Mouse (Mus musculus) right cerebral cortex, postnatal 36 days (tissue): ENCODE measurements around the gene Col4a6.

Experiments
- DNase-seq, 2 experiments: peaks; one replicate each; pipeline ENCODE4 v3.0.0; 2022; ENCODE audit warnings: low spot score in 2 of 2, mixed read lengths in 1 of 2

Col4a6 gene

DNA sequence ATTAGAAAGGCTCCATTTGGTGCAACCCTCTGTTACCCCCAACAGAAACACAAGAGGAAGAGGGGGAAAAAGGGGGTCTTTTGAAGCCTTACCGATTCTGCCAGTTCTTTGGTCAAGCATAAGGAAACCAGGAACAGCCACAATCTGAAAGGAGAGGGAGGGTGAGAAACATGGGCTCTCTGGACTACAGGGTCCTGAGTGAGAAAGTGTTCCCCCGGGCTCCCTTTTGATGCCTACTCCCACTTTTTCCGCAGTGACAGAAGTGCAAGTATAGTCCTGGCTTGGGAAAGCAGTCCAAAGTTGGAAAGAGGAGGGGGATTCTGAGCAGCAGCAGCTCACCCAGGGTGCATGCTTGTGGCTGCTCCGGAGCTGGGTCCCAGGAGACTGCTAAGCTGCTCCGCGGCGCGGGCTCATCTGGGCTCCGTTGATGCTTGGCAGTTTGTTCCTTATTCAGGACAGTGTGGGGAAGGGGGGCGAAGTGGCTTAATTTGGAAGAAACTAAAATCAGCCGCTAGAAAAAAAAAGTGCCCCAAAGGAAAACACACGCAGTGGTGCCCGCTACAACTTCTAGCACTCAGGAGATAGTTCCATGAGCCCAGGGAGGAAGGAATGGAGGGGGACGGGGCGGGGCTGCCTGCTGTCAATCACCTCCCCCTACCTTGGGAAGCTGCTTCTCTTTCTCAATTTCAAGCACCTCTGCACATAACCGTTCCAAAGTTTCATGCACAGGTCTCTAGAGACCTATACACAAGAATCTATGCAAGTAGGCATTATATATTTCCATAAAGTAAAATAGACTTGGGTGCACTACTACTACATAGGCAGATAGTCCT, at the start of gene Col4a6:
TSS of gene Col4a6 (minus strand) at position 607 of the 833 bp plus-strand sequence.
- DNase-seq: no peak

GRCm38 (mm10) chrX:141503125-141503524, 29.2 kb upstream of the Col4a6 start:
- DNase-seq: no peak

GRCm38 (mm10) chrX:141494545-141494944, 20.7 kb upstream of the Col4a6 start:
- no peak for DNase-seq

GRCm38 (mm10) chrX:141475566-141476327, 1.9 kb upstream of the Col4a6 start:
- DNase-seq: no peak

DNA sequence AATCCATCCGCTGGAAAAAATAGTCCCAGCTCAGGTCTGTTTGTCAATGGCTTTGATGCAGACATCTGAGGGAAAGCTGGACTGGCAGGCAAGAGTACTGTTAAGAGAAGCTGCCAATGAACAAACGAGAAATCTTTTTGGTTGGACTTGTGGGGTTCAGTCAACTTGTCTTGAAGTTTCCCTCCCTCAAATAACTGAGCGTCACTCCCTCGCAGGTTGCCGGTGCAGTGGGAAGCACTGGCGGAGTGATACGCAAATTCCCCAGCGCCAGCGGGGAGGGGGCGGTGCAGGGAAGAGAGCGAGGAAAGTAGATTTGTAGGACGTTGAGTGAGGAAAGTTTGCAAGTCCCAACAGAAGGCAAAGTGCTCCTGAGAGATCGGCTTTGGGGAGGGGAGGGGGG, 1.2 kb upstream of the Col4a6 start, which contains the start of gene Col4a5:
TSS of gene Col4a5 (plus strand) at position 276 of the 400 bp plus-strand sequence.
- no peak for DNase-seq

DNA sequence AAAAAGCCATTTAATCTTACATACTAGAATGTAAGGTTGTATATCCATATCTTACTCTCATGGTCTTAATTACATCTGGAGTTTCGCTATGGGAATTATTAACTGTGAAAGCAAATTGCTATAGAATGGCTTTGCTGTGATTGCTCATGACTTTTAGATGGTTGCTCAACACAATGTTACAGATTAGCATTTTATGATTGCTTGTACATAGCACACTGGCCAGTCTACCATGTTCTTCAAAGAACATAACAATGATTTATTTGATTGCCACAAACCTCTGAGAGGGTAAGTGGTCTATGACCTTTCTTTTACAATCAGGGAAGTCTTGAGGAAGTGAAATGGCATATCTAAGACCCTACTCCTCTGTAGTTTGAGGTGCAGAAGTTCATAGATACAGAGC, 25.9 kb downstream of the Col4a6 start:
- no peak for DNase-seq

DNA sequence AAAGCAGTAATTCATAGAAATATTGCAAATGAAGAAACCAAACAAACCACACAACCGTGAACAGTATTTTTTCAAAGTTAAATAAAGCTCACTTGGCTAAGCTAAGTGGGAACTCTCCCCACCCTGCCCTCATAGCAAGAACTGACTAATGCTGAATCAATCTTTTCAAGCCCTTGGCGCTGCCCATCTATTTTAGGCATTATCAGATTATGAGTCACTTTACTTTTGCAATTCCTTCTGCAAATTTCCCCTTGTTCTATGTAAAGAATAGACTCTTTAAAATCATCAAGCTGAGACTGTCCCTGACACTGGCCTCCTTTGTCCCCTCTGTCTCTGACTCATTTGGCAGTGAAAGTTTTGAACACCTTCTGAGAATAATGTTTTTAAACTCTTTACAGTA, 34.5 kb downstream of the Col4a6 start:
- no peak for DNase-seq

DNA sequence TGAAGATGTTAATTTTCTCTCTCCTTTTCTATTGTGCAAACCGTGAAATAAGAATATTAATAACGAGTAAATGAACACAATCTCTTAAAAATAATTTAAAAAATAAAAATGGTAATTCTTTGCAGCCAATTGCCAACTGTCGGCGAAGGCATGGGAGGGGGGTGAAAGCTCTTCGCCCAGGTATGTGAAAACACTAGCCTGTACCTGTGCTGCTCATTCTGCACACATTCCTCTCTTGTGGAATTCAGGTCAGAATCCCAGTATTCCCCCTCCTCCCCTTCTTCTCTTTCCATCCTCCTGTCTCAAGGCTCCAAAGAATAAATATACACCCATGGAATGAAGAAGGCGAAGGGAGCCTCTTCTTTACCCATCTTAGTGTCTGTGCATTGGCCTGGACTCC, 37.1 kb downstream of the Col4a6 start:
- DNase-seq: no peak

DNA sequence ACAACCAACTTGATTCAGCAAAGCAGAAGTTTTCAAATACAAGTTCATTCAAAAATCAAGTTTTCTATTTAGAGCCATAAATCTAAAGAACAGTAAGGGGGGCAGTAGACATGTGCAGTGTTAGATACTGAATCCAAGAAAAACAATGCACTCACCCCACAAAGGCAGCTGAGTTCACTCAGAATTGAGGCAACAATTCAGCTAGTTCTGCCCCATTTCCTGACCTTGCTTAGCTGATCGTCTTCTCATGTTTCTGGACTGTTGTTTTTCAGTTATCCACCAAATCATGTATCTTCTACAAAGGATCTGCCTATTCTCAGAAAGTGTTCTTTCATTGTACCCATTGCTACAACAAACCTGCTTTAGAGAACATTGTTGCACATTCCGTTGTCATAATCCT, 58.6 kb downstream of the Col4a6 start:
- no peak for DNase-seq

DNA sequence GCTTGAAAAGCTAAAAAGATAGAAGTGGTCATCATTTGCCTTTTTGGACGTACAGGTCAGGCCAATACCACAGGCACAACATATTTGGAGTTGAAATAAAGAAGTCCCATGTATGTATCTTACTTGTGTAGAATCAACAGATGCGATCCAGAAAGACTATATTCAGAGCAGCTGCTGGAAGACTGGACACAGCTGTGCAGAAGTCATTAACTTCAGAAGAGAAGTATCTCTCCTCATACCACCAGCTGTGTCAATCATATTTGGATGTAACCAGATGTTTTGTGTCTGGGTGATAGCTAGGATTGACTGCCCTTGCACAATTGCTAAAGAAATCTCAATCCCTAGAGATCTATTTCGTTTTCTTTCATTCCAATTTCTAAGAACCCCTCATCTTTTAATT, 77.6 kb downstream of the Col4a6 start:
- DNase-seq: no peak

- DNase-seq: no peak
Measured at GRCm38 (mm10) chrX:141385399-141386105, 88.3 kb downstream of the Col4a6 start.

GRCm38 (mm10) chrX:141384632-141385031, 89.2 kb downstream of the Col4a6 start:
- DNase-seq: no peak

- no peak for DNase-seq
Measured at GRCm38 (mm10) chrX:141370276-141370675, 103.6 kb downstream of the Col4a6 start.

DNA sequence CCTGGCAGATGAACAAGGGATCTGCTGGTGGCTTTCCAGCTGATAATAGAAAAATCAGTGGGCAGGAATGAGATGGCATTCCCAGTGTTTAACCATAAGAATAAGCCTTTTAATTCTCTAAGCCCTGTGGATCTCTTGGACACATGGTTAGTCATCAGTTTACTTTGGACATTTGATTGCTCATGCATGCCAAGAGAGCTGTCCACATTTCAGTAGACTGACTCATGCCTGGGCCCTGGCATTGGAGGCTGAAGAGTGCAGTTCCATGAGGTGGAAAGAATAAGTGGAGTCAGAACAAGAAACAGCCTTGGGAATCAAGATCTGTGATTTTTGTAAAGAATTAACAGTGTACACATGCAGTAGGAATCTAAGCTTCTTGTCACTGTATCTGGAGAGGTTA, 110.5 kb downstream of the Col4a6 start:
- no peak for DNase-seq

DNA sequence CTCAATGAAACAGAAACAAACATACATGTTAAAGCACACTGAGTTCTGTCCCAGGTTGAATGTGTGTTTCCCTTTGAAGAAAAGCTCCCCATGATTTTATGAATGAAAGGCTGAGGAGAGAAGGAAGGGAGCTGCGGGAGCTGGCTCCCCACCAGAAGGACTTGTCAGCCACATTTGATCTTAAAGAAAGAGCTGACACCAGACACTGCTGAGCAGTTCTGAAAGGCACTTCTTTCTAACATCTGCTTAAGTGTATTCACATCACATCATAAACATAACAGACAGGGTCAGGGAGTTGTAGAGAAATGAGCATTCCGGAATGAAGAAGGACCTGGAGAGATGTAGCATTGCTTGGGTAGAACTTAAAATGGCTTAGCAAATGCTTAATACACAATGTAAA, 132.5 kb downstream of the Col4a6 start:
- no peak for DNase-seq

- DNase-seq: no peak
Measured at GRCm38 (mm10) chrX:141328044-141328443, 145.8 kb downstream of the Col4a6 start.

DNA sequence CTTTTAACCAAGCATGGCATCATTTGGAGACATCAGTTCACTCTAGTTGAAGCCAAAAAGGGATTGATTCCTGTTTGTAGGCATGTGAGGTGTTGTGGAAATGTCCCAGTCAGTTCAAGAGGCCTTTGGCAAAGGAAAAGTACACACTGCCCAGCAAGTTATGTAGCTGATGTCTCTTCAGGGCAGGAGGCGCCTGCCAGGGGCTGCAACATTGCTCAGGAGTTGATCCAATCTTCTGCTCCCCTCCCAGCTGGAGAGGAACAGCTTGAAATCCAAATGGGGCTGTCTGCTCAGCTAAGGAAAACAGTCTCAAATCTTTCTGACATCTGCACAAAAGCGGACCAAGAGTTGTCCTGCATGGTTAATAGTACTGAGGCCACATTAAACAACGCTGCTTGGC, 149.7 kb downstream of the Col4a6 start:
- DNase-seq: no peak

GRCm38 (mm10) chrX:141316217-141316616, 157.7 kb downstream of the Col4a6 start:
- no peak for DNase-seq

- no peak for DNase-seq
Measured at GRCm38 (mm10) chrX:141315795-141316194, 158.1 kb downstream of the Col4a6 start.

DNA sequence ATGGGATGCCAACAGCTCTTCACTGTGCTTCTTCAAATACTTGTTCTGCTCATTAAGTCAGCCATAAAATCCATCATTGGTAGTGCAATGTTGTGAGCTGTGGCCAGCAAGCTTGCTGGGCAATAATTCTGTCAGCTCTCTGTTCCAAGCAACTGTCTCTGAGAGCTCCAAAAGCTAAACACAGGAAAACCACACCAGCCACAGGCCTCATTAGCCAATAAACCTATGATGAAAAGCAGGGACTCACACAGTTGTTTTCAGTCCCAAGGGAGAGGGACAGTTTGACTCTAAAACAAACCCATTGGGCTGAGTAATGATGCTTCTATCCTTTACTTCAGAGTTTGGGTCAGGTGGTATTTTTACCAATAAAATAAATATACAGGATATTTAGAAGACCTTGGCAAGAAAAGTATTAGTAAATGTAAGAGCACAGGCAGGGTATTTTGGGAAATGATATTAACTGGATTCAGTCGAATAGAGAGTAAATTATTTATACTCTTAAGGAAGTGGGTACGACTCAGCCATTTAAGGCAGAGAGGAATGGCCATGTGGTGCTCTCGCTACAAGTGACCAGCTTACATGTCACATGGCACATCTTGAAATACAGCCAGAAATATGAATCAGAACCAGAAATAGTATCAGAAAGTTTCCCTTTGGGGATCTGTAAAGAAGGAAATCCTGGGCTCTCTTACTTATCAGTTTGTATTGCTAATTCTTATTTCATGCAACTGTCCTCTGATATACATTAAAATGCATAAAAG, 181.0 kb downstream of the Col4a6 start:
- DNase-seq: no peak

DNA sequence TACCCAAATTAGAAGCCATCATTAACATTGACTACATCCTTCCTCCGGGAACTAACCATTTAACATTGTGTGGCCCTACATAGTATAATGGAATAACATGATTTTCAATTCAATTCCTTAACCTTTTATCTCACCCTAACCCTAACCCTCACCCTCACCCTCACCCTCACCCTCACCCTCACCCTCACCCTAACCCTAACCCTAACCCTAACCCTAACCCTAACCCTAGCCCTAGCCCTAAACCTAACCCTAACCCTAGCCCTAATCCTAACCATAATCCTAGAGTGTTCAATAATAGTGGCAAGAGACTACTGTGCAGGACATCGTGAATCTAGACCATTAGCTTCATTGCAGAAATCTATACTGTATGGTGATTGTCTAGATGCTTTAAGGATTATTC, 197.5 kb downstream of the Col4a6 start:
- DNase-seq: no peak

GRCm38 (mm10) chrX:141265986-141266385, 207.9 kb downstream of the Col4a6 start:
- no peak for DNase-seq
